Comparison of ENCODE assay signal across 14 mouse cellular contexts in genomic region chr5:30355114-30355513, GRCm38 (mm10).
"Had no signal": no experiment of that assay in that cellular context is flagged by ENCODE, and none has a peak within 500 bp of the region (broad histone marks: within the 10 kb centered on the region; RNA-seq: fewer than 3 reads in every experiment).

No protein-coding gene starts in this region.

- H3K4me3 ChIP-seq: liver, embryonic 12.5 days; midbrain, embryonic 10.5 days; midbrain, embryonic 12.5 days; myocyte; neural tube, embryonic 12.5 days had no signal

- ATAC-seq: liver, embryonic 12.5 days; midbrain, embryonic 16.5 days had no signal

- DNase-seq: lung, adult 18-20 months; lung, embryonic 14.5 days; lung, postnatal 4 days; midbrain, embryonic 14.5 days; right cerebral cortex, postnatal 14 days; spleen, adult 18-20 months; thymus, adult 2 months had no signal

- H3K27me3 ChIP-seq: midbrain, embryonic 12.5 days; neural tube, embryonic 12.5 days had no signal

- H3K9ac ChIP-seq: liver, embryonic 12.5 days; liver, embryonic 14.5 days; lung, embryonic 14.5 days; midbrain, embryonic 12.5 days; neural tube, embryonic 12.5 days had no signal

- H3K36me3 ChIP-seq: liver, embryonic 12.5 days; midbrain, embryonic 10.5 days; midbrain, embryonic 12.5 days; neural tube, embryonic 12.5 days had no signal

- H3K4me1 ChIP-seq: liver, embryonic 12.5 days; midbrain, embryonic 10.5 days; midbrain, embryonic 12.5 days; neural tube, embryonic 12.5 days had no signal

- H3K4me2 ChIP-seq: liver, embryonic 12.5 days; lung, embryonic 14.5 days; midbrain, embryonic 12.5 days; neural tube, embryonic 12.5 days had no signal

- H3K27ac ChIP-seq: liver, embryonic 12.5 days; liver, embryonic 14.5 days; midbrain, embryonic 10.5 days; midbrain, embryonic 12.5 days; neural tube, embryonic 12.5 days had no signal

- H3K9me3 ChIP-seq: liver, embryonic 12.5 days; midbrain, embryonic 10.5 days; midbrain, embryonic 12.5 days; neural tube, embryonic 12.5 days had no signal
